Mouse (Mus musculus) heart, adult 2 months (tissue): ENCODE data around the gene Ehd1.
"Not testable (repeated sequence)": the region's sequence is repeated elsewhere in the genome, so short reads cannot be mapped to it uniquely, and the experiment has no call there.

Experiments
- CTCF ChIP-seq: fragments of 200-600 bp; IDR thresholded peaks from 2 replicates; pipeline ENCODE4 v1.8.1; 2022; ENCODE audit warnings: antibody characterized with exemption, mild to moderate bottlenecking, moderate library complexity
- EP300 ChIP-seq: fragments of 200-500 bp; IDR thresholded peaks from 2 replicates; pipeline ENCODE4 v1.6.1; 2011; ENCODE audit warnings: low read depth, low read length, control low read depth; ENCODE audit not compliant: insufficient read depth

DNA sequence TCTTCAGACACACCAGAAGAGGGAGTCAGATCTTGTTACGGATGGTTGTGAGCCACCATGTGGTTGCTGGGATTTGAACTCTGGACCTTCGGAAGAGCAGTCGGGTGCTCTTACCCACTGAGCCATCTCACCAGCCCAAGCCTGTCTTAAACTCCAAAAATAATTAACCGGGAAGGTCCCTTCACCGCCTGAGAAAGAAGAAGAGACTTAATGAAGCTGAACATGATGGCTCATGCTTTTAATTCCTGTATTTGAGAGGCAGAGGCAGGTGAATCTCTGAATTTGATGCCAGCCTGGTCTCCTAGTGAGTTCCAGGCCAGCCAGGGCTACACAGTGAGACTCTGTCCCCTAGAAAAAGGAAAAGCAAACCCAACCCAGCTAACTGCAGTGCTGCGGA is 14.2 kb downstream of the Ehd1 start:
- TF ChIP-seq EP300, CTCF: not testable (repeated sequence)
